Mouse (Mus musculus): ENCODE measurements around the gene Pappa.

Pappa gene

DNA sequence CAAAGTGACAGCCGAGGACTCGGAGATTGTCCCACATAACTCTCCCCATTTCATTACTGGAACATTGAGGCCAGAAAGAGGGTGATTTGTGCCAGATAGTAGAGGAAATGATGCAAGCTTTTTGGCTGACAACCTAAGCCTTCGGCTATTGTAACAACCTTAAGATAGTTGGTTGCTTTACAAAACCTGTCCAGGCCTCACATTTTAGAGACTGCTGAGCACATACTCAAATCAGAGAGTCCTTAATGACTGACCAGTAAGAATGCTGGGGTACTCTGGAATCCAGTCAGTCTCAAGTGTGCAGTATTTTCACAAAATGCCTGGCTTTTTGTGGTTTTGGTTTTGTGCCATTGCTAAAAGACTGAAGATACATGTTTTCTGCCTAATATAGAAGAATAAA lies 217.8 kb downstream of the Pappa start:
- no peak for DNase-seq

DNA sequence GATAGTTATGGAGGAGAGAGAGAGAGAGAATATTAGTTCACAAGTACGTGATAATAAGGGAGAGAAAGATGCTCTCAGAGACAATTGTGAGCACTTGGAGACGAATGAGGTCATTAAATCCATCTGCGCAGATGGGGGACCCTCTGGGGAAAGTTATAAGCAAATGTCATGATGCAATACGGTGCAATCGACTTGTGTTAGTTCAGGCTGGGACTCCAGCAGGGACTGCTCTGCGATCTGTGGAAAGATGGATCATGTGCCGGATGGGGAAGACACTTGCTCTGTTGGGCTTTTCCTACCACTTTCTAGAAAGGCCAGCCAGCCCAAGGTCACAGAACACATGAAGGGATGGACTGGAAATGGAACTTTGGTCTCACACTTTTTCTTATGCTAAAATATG lies 226.5 kb downstream of the Pappa start:
- no peak for DNase-seq

DNA sequence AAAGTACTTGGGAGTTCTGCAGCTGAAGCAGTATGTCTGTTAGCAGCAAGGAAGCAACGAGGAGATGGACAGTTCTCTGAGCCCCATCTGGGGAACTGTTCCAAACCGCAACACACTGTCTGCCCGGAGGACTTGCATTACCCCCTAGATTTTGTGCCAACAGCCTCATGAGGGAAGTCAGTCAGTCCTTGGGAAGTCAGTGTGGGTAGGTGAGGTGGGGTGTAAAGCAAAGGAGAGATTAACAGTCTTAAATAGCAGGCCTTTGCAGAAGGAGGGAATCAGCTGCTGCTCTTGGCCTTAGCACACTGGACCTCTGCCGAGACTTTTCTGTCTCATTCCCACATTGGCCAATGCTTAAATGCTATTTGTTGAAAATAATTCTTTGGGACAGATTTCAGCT lies 230.6 kb downstream of the Pappa start:
- peak in 1 of 2 experiments; percentile 32 for DNase-seq

DNA sequence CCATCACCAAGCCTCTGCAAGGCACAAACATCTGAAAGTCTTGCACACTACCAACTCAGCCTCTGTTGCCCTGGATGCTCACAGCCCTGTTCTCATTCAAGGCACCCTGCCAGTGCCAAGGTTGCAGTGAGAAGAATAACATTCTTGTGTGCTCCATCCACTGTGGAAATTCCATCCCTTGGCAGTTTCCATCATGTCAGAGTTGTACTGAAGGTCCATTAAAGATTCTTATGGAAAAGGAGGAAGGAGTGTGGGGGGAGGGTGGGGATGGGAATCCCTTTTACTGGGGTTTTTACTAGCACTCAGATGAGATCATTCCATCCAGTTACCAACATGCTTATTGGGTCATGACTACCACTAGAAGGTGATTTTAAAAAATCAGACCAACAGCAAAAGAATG lies 243.2 kb downstream of the Pappa start:
- DNase-seq, result no peak

DNA sequence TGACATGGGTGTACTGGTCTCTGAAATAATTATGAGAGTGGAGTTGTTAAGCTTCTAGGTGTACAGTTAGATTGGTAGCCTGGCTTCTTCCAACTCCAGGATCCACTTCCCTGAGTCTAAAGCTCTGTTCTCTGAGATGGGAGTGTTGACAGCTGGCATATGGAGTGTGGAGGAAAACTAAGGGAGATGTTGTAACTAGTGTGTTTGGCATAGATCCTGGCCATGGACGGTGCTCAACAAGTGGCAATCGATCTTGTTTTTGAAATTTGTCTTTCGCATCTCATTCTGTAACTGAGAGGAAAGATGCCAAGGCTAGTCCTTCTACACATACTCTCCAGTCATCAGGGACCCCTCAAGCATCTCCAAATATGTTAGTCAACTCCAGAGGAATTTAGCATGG lies 248.8 kb downstream of the Pappa start:
- no peak for DNase-seq

DNA sequence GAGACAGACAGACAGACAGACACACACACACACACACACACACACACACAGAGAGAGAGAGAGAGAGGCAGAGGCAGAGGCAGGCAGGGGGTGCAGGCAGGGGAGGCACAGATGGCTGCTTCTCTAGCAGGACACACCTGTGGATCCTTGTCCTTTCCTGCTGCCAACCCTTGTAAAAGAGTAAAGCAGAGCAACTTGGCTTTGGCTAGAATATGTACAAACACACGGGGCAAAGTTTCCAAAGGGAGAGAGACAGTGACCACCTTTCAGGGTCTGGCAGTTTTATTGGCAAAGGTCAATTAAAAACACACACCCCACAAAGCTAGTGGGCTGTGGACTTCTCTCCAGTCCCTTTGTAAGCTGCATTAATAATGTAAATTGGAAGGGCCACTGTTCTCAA lies 249.9 kb downstream of the Pappa start:
- no peak for DNase-seq

DNA sequence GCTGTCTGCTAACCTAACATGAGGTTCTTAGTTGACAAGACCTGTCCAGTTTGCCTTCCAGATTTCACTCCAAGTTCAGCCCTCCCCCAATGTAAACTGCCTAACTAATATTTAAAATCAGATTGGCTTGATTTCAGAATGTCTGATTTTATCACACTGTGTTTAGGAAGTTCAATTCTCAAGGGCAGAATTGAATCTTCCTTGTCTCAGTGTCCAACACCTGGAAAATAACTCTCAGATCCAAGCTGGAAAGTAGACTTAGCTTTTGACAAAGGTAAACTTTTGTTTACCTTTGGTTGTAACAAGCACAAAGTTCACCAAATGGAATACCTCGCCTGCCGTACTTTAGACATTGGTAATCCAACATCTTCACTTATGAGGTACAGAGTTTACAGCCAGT lies 252.6 kb downstream of the Pappa start:
- no peak for DNase-seq

DNA sequence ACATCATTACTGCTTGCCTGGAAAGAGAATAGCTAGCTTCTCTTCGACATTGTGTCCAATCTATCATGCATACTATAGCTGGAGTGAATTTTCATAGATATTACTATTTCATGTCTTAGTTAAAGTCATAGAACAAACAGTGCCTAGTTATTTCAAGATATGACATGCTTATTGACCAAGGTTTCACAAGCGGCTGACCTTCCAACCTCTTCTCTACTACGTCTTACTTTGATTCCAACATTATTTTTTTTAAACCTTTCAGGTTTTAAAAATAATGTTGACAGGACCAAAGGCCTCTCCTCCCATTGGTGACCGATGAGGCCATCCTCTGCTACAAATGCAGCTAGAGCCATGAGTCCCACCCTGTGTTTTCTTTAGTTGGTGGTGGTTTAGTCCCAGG lies 255.5 kb downstream of the Pappa start:
- DNase-seq, result no peak

DNA sequence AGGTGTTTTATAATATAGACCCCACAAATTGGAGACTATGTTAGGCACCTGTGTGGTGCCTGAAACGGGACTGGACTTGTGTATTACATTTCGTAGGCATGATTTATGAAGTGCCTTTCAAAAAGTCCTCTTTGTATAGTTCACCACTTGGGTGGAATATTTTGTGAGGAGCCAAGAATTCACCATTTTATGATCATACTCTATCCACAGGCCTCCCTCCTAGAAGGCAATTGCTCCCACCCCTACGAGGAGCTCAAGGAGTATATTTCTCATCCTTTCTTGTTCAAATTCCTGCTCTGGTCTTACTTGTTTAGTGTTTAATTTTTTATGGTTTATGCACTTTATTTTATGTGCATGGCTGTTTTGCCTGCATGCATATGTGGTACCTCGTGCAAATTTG lies 259.1 kb downstream of the Pappa start:
- DNase-seq, result no peak

DNA sequence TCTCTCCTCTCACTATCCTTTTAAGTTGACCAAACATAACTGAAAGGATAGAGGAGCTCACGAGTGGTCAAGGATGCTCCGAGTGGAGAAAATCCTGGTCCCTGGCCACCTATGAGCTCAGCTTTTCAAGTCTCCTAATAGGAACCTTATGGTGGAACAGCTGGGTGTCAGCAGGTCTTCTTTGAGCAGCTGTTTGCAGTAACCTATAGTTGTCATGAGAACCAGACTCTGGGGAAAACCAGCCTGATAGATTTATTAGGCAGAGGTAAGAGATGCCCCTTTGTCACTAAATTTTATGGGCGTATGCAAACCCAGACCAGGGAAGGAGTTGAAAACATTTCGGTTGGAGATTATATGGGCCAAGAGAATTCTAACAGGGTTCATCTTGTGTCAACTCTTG lies 267.0 kb downstream of the Pappa start:
- no peak for DNase-seq

DNA sequence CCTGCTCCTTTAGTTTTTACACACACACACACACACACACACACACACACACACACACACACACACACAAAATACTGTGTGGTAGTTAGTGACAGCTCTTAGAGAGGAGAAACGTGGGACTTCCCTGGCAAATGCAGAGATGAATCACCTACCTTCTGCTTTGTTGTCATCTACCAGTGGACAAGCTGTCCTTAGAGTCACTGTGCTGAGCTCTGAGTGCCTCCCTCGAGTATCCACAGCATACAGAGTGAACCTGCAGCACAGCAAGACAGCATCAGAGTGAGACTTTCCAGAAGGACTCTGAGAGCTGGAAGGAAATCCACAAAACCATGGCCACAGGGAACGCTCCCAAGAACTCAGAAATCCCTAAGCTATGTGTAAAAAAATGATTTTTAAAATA lies 272.8 kb downstream of the Pappa start:
- no peak for DNase-seq

DNA sequence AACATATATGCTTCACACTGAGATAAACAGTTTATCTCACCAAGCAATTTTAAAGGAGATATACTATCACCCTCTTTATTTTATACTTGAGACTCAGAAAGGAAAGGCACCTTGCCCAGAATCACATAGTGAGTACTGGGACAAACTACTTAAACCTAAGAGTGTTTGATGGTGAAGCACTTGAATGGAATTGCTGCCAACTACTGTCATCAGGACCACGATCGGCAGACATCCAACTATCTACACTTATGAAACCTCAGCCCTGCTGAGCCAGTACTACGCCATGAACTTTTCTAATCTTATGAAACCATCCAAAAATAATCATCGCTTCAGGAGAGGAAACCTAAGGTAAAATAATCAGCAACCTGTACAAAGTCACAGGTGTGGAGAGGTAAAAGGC lies 275.5 kb downstream of the Pappa start:
- no peak for DNase-seq

DNA sequence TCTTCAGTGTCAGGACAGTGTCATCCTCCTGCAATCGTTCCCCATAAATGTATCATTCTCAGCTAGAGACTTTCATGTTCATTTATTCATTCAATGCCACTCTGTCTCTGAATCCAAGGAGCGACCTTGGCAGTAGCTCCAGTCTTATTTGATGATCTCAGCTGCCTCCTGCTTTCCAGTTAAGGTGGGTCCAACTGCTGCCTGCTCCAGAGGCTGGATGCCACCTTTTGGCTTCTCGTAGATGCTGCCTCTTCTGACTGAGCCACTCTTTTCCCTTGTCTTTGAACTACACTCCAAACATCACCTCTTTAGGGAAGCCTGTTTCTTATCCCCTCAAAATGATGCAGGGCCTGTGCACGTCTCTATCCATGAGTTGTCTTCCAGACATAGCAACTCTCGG lies 278.3 kb downstream of the Pappa start:
- DNase-seq, result no peak

DNA sequence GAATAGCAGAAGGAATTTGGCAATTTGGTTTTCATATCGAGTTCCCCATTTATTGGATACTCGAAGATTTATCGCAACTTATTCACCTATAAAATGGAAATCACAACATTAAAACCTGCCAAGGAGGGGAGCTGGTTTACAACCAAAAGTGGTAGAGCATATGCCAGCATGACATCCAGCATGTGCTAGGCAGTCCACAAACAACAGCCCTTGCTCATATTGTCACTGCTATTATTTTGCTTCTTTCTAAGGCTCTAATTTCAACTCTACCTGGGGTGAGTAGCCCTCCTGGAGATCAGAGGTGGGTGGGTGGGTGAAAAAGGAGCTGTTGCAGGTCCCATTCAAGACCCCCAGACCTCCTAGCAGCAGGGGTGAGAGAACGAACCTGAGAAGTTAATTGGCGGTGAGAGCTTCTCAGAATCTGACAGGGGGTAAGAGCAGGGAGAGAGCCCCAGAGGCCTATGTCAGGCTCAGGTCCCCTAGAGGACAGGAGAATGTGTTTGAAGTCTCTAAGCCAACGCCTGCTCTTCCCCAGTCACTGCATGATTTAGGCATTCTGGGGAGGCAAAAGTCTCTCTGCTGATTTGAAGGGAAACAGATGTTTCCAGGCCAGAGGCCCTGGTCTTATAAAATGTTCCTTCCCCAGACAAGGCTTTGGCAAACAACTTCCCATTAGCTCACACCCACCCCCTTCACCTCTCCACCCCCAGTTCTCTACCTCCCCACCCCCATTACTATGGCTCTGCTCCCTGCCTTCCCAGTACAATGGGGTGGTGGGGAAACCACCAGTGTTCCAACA lies 279.1 kb downstream of the Pappa start:
- DNase-seq, result no peak
